Mouse (Mus musculus) embryo, embryonic 11 days (tissue): Measurements from ENCODE around the gene Prdm16.

Experiments
- DNase-seq: peaks from one replicate; pipeline ENCODE4 v3.0.0-alpha.2; 2015

The Prdm16 gene

GRCm38 (mm10) chr4:154639591-154640442 is 3.1 kb upstream of the Prdm16 start:
- no peak for DNase-seq

GRCm38 (mm10) chr4:154639126-154639525 is 2.5 kb upstream of the Prdm16 start:
- peak; percentile 74 for DNase-seq

GRCm38 (mm10) chr4:154638320-154638886 is 1.7 kb upstream of the Prdm16 start:
- DNase-seq: peak; percentile 37

- peak; percentile 63 for DNase-seq
Measured at GRCm38 (mm10) chr4:154637468-154638319, 1.0 kb upstream of the Prdm16 start.

GRCm38 (mm10) chr4:154636053-154636433 is 630 bp downstream of the Prdm16 start:
- peak; percentile 90 for DNase-seq

GRCm38 (mm10) chr4:154635241-154636052 is 1.2 kb downstream of the Prdm16 start:
- DNase-seq: no peak

- peak; percentile 53 for DNase-seq
Measured at GRCm38 (mm10) chr4:154634470-154635240, 2.0 kb downstream of the Prdm16 start.

- no peak for DNase-seq
Measured at GRCm38 (mm10) chr4:154634001-154634400, 2.7 kb downstream of the Prdm16 start.

GRCm38 (mm10) chr4:154632800-154633764 is 3.6 kb downstream of the Prdm16 start:
- DNase-seq: peak; percentile 53

GRCm38 (mm10) chr4:154630763-154631162 is 5.9 kb downstream of the Prdm16 start:
- DNase-seq: no peak

- no peak for DNase-seq
Measured at GRCm38 (mm10) chr4:154627419-154628142, 9.1 kb downstream of the Prdm16 start.

- no peak for DNase-seq
Measured at GRCm38 (mm10) chr4:154626282-154626681, 10.4 kb downstream of the Prdm16 start.

- no peak for DNase-seq
Measured at GRCm38 (mm10) chr4:154625710-154626109, 11.0 kb downstream of the Prdm16 start.

- DNase-seq: no peak
Measured at GRCm38 (mm10) chr4:154623241-154623640, 13.4 kb downstream of the Prdm16 start.

GRCm38 (mm10) chr4:154622521-154622920 is 14.2 kb downstream of the Prdm16 start:
- DNase-seq: no peak

GRCm38 (mm10) chr4:154611167-154611566 is 25.5 kb downstream of the Prdm16 start:
- no peak for DNase-seq

- DNase-seq: no peak
Measured at GRCm38 (mm10) chr4:154607724-154608123, 28.9 kb downstream of the Prdm16 start.

- DNase-seq: no peak
Measured at GRCm38 (mm10) chr4:154604442-154604830, 32.2 kb downstream of the Prdm16 start.

- peak; percentile 73 for DNase-seq
Measured at GRCm38 (mm10) chr4:154603663-154604441, 32.8 kb downstream of the Prdm16 start.
